Mouse (Mus musculus) limb, embryonic 15.5 days (tissue): ENCODE results near the gene Barhl2. TPM values are rescaled to one million over a fixed set of nuclear protein-coding genes. Genes with fewer than 3 reads are reported as not detected.

Experiments
- ATAC-seq: fragments of 200-750 bp; cut with Nextera tagmentation; 2 replicates; pipeline ENCODE4 v1.8.0; 2017; ENCODE audit warnings: low read depth, moderate TSS enrichment; ENCODE audit not compliant: insufficient number of reproducible peaks, low FRiP score, low TSS enrichment
- H3K27ac ChIP-seq: fragments of 300-500 bp; sonication (generic); 2 replicates; pipeline ENCODE4 v1.5.1; 2015; ENCODE audit warnings: moderate library complexity, mild to moderate bottlenecking, inconsistent platforms
- H3K27me3 ChIP-seq: fragments of 300-500 bp; sonication (generic); 2 replicates; pipeline ENCODE4 v1.6.1; 2015; ENCODE audit warnings: inconsistent platforms
- H3K36me3 ChIP-seq: fragments of 300-500 bp; sonication (generic); 2 replicates; pipeline ENCODE4 v1.6.1; 2015; ENCODE audit warnings: inconsistent platforms
- H3K4me1 ChIP-seq: fragments of 300-500 bp; sonication (generic); 2 replicates; pipeline ENCODE4 v1.6.1; 2015; ENCODE audit warnings: inconsistent platforms
- H3K4me2 ChIP-seq: fragments of 300-500 bp; sonication (generic); 2 replicates; pipeline ENCODE4 v1.6.1; 2015; ENCODE audit warnings: mild to moderate bottlenecking, inconsistent platforms
- H3K4me3 ChIP-seq: fragments of 300-500 bp; sonication (generic); 2 replicates; pipeline ENCODE4 v1.5.1; 2015; ENCODE audit warnings: mild to moderate bottlenecking, inconsistent platforms
- H3K9ac ChIP-seq: fragments of 300-500 bp; sonication (generic); 2 replicates; pipeline ENCODE4 v1.6.1; 2015; ENCODE audit warnings: inconsistent platforms
- H3K9me3 ChIP-seq: fragments of 300-500 bp; sonication (generic); 2 replicates; pipeline ENCODE4 v1.6.1; 2016; ENCODE audit warnings: inconsistent platforms
- WGBS: fragments of 180-500 bp; shearing (Covaris S2); methylation state at CpG from one replicate; pipeline ENCODE4 v1.1.7; 2015; 5-methylcytosine and 5-hydroxymethylcytosine counted together
- polyA plus RNA-seq: library from polyadenylated mRNA; unstranded; fragments of >200 nt; fragmentation: Nextera tagmentation; extraction: Ambion mirVana; gene quantifications from 2 replicates; pipeline ENCODE4 v1.2.1, GENCODE M21; 2015

Gene Barhl2
- polyA plus RNA-seq, 1 experiment from 2014 or later = not detected

- Histone ChIP-seq H3K9ac (no peak overlapping the region), H3K4me2 (peak overlapping the region; percentile 2; the same call in 1 of the 2 replicates), H3K36me3 (no peaks in the 10 kb centered on the region), H3K4me1 (peaks cover 31% of the 10 kb centered on the region), H3K4me3 (peak overlapping the region; percentile 7; the same call in 1 of the 2 replicates), H3K27me3 (peaks cover 92% of the 10 kb centered on the region), H3K9me3 (no peaks in the 10 kb centered on the region), H3K27ac (no peak overlapping the region)
- under 1% methylated on average over 43 of the region's 45 CpGs for WGBS
- no peak for ATAC-seq
Measured at GRCm38 (mm10) chr5:106453181-106453885, 4.6 kb downstream of the Barhl2 start.

GRCm38 (mm10) chr5:106452686-106453085 lies 5.3 kb downstream of the Barhl2 start:
- no peak for ATAC-seq
- Histone ChIP-seq H3K4me3 (no peak overlapping the region), H3K9ac (no peak overlapping the region), H3K36me3 (no peaks in the 10 kb centered on the region), H3K4me1 (peaks cover 28% of the 10 kb centered on the region), H3K9me3 (no peaks in the 10 kb centered on the region), H3K27me3 (peaks cover 92% of the 10 kb centered on the region), H3K4me2 (no peak overlapping the region), H3K27ac (no peak overlapping the region)
- 16% methylated on average over 2 of the region's 4 CpGs for WGBS

- WGBS = under 1% methylated on average over 32 of the region's 32 CpGs
- Histone ChIP-seq H3K27ac (no peak overlapping the region), H3K36me3 (no peaks in the 10 kb centered on the region), H3K9ac (no peak overlapping the region), H3K4me1 (peaks cover 21% of the 10 kb centered on the region), H3K27me3 (peaks cover 92% of the 10 kb centered on the region), H3K4me2 (no peak overlapping the region), H3K9me3 (no peaks in the 10 kb centered on the region), H3K4me3 (no peak overlapping the region)
- ATAC-seq = no peak
Measured at GRCm38 (mm10) chr5:106451681-106452440, 6.1 kb downstream of the Barhl2 start.

- peaks cover 96% of the 10 kb centered on the region for H3K27me3 ChIP-seq
- H3K27ac ChIP-seq = no peak overlapping the region
- no peak overlapping the region for H3K4me3 ChIP-seq
- ATAC-seq = no peak
- H3K9me3 ChIP-seq = no peaks in the 10 kb centered on the region
- H3K4me2 ChIP-seq = no peak overlapping the region
- no peak overlapping the region for H3K9ac ChIP-seq
- peaks cover 21% of the 10 kb centered on the region for H3K4me1 ChIP-seq
- 7% methylated on average over 5 of the region's 5 CpGs for WGBS
- no peaks in the 10 kb centered on the region for H3K36me3 ChIP-seq
Measured at GRCm38 (mm10) chr5:106450426-106451160, 7.4 kb downstream of the Barhl2 start.

- H3K9me3 ChIP-seq = no peaks in the 10 kb centered on the region
- ATAC-seq = no peak
- no peak overlapping the region for H3K4me2 ChIP-seq
- no peaks in the 10 kb centered on the region for H3K36me3 ChIP-seq
- H3K27me3 ChIP-seq = peaks cover 95% of the 10 kb centered on the region
- H3K4me3 ChIP-seq = no peak overlapping the region
- H3K9ac ChIP-seq = no peak overlapping the region
- no peak overlapping the region for H3K27ac ChIP-seq
- peaks cover 21% of the 10 kb centered on the region for H3K4me1 ChIP-seq
- WGBS = 8% methylated on average over 4 of the region's 4 CpGs
Measured at GRCm38 (mm10) chr5:106449720-106450425, 8.1 kb downstream of the Barhl2 start.

GRCm38 (mm10) chr5:106448798-106449125 lies 9.2 kb downstream of the Barhl2 start:
- Histone ChIP-seq H3K9ac (no peak overlapping the region), H3K27ac (no peak overlapping the region), H3K9me3 (no peaks in the 10 kb centered on the region), H3K4me1 (peaks cover 18% of the 10 kb centered on the region), H3K4me3 (no peak overlapping the region), H3K36me3 (no peaks in the 10 kb centered on the region), H3K27me3 (peaks cover 91% of the 10 kb centered on the region), H3K4me2 (no peak overlapping the region)
- 1% methylated on average over 5 of the region's 6 CpGs for WGBS
- no peak for ATAC-seq

- Histone ChIP-seq H3K9ac (no peak overlapping the region), H3K4me3 (no peak overlapping the region), H3K4me2 (no peak overlapping the region), H3K27me3 (peaks cover 86% of the 10 kb centered on the region), H3K9me3 (no peaks in the 10 kb centered on the region), H3K36me3 (no peaks in the 10 kb centered on the region), H3K27ac (no peak overlapping the region), H3K4me1 (peaks cover 12% of the 10 kb centered on the region)
- ATAC-seq = no peak
- WGBS = 3% methylated on average over 50 of the region's 50 CpGs
Measured at GRCm38 (mm10) chr5:106447951-106448797, 9.8 kb downstream of the Barhl2 start.

GRCm38 (mm10) chr5:106447091-106447820 lies 10.7 kb downstream of the Barhl2 start:
- Histone ChIP-seq H3K9ac (no peak overlapping the region), H3K27me3 (peaks cover 83% of the 10 kb centered on the region), H3K36me3 (no peaks in the 10 kb centered on the region), H3K27ac (no peak overlapping the region), H3K4me3 (no peak overlapping the region), H3K4me2 (no peak overlapping the region), H3K4me1 (peaks cover 10% of the 10 kb centered on the region), H3K9me3 (no peaks in the 10 kb centered on the region)
- ATAC-seq = no peak
- WGBS = 32% methylated on average over 14 of the region's 14 CpGs

- H3K4me2 ChIP-seq = no peak overlapping the region
- WGBS = 6% methylated on average over 8 of the region's 8 CpGs
- no peaks in the 10 kb centered on the region for H3K9me3 ChIP-seq
- H3K27me3 ChIP-seq = peaks cover 76% of the 10 kb centered on the region
- H3K4me3 ChIP-seq = no peak overlapping the region
- no peaks in the 10 kb centered on the region for H3K36me3 ChIP-seq
- peaks cover 6% of the 10 kb centered on the region for H3K4me1 ChIP-seq
- no peak overlapping the region for H3K27ac ChIP-seq
- ATAC-seq = no peak
- no peak overlapping the region for H3K9ac ChIP-seq
Measured at GRCm38 (mm10) chr5:106446593-106446992, 11.4 kb downstream of the Barhl2 start.

- H3K4me1 ChIP-seq = peaks cover 6% of the 10 kb centered on the region
- peaks cover 72% of the 10 kb centered on the region for H3K27me3 ChIP-seq
- no peaks in the 10 kb centered on the region for H3K9me3 ChIP-seq
- H3K36me3 ChIP-seq = no peaks in the 10 kb centered on the region
- H3K9ac ChIP-seq = no peak overlapping the region
- 75% methylated on average over 3 of the region's 3 CpGs for WGBS
- no peak overlapping the region for H3K4me2 ChIP-seq
- H3K27ac ChIP-seq = no peak overlapping the region
- H3K4me3 ChIP-seq = no peak overlapping the region
- no peak for ATAC-seq
Measured at GRCm38 (mm10) chr5:106445681-106446080, 12.3 kb downstream of the Barhl2 start.
